Mouse (Mus musculus) C2C12 (cell line): ENCODE measurements around the gene Fut4.

Experiments used
- CEBPB ChIP-seq: IDR thresholded peaks from one replicate; pipeline ENCODE4 v1.6.1; 2011; ENCODE audit warnings: low read depth, mild to moderate bottlenecking, control low read depth, moderate library complexity
- CTCF ChIP-seq: IDR thresholded peaks from one replicate; pipeline ENCODE4 v1.5.1; 2011; ENCODE audit not compliant: control insufficient read depth, insufficient read depth, insufficient read length
- FOSL1 ChIP-seq: IDR thresholded peaks from one replicate; pipeline ENCODE4 v1.8.0; 2011; ENCODE audit warnings: mild to moderate bottlenecking, low read length; ENCODE audit not compliant: poor library complexity, insufficient read depth, severe bottlenecking
- MAX ChIP-seq: IDR thresholded peaks from one replicate; pipeline ENCODE4 v1.6.1; 2011; ENCODE audit warnings: mild to moderate bottlenecking, control low read depth
- MYOD1 ChIP-seq: IDR thresholded peaks from one replicate; pipeline ENCODE4 v1.6.1; 2011; ENCODE audit warnings: low read depth; ENCODE audit not compliant: control insufficient read depth, insufficient read length
- MYOG ChIP-seq: IDR thresholded peaks from one replicate; pipeline ENCODE4 v1.6.1; 2011; ENCODE audit not compliant: control insufficient read depth, insufficient read length; ENCODE audit errors: extremely low read depth
- USF1 ChIP-seq: IDR thresholded peaks from one replicate; pipeline ENCODE4 v1.6.1; 2011; ENCODE audit warnings: low read depth, mild to moderate bottlenecking, control low read depth, moderate library complexity

DNA sequence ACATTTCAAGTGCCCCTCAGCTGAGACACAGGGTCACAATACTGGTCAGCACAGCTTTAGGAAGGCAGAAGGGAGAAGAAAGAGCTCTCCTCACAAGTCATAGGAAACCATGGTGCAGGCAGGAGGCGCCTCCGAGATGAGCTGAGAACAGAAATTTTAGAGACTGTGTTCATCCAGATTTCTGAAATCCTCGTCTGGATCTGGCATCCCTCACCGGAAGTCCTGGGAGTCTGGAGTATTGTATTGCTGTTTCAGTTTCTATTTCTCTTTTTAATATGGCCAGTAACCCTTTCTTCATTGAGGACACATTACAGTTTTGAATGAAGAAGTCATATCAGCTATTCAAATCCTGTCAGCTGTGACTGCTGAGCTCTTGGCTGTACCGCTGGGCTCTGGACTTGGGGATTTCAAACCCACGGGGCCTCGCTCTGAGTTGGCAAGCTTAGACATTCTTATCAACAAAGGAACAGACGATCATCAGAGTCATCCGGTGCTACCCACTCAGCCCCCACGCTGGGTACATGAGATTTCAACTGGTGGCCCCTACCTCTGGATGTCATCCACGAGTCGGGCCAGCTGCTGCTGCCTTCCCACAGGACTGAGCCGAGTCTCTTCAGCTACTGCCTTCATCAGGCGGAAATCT is 34.4 kb downstream of the Fut4 start:
- TF ChIP-seq CTCF (no peak), USF1 (no peak), MYOG (no peak), MAX (no peak), FOSL1 (no peak), CEBPB (no peak), MYOD1 (no peak)
